Mouse (Mus musculus): ENCODE measurements at regions not wholly inside any gene's neighbourhood (a gene's known extent, or its start where the extent isn't known, plus 50 kb on each side); places are given as distances from the start of the nearest gene placed in this dataset.

DNA sequence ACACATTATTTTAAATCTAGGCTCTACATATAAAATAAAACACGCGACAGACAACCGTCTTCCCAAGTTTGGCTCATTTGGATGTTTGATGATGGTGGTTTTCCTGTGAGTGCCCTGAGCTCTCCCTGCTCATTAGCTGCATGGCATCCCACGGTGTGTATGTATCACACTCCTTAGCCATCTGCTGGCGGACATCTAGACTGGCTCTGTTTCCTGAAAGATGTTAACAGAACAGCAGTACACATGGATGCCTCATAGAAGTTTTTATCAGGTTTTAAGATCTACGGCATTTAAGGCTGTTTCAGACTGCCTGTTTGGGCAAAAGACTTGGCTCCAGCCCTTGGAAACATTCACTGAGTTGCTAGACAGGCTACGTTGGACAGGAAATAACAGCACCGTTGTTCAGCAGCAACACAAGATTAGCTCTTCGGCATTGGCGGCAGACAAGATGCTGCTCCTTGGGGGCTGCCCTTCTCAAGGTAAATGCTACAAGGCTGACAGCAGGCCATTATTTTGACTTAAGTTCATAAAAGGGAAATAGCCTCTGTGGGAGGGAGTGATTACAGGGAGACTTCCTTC lies 61.5 kb upstream of the Tmem150c start:
- WGBS = 78% methylated on average over 10 of the region's 10 CpGs
- Histone ChIP-seq H3K36me3 (no peaks in the 10 kb centered on the region), H3K4me2 (replicated peaks) (no peak overlapping the region), H3K27ac (replicated peaks) (no peak overlapping the region), H3K9ac (replicated peaks) (no peak overlapping the region), H3K4me3 (no peak overlapping the region), H3K9me3 (no peaks in the 10 kb centered on the region), H3K4me1 (peaks cover 10% of the 10 kb centered on the region; the same call in 1 of the 2 replicates), H3K27me3 (no peaks in the 10 kb centered on the region)
- ATAC-seq (ENCODE audit: low FRiP score, low read depth) = no peak

DNA sequence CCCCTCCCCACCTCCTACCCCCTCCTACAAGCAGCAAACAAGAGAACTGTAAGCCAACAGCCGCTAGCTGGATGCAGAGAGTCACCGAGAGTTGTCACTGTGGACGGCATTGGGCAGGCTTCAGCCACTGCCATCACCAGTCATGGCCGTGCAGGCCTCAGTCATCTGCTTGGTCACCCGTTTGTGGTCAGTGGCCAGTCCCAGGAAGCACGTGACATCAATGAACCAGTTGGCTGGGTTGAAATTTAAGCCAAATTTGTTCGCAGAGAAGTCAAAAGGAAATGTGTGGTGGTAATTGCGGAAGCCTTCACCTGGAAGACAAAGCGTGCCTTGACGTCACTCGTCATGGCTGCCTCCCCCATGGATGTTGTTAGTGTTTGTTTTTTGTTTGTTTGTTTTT lies 60.7 kb upstream of the Tmem150c start:
- 90% methylated on average over 11 of the region's 11 CpGs for WGBS
- Histone ChIP-seq H3K27ac (replicated peaks) (no peak overlapping the region), H3K9me3 (no peaks in the 10 kb centered on the region), H3K4me3 (no peak overlapping the region), H3K4me2 (replicated peaks) (no peak overlapping the region), H3K9ac (replicated peaks) (no peak overlapping the region), H3K4me1 (peaks cover 10% of the 10 kb centered on the region; the same call in 1 of the 2 replicates), H3K27me3 (no peaks in the 10 kb centered on the region), H3K36me3 (no peaks in the 10 kb centered on the region)
- ATAC-seq (ENCODE audit: low FRiP score, low read depth) = no peak

DNA sequence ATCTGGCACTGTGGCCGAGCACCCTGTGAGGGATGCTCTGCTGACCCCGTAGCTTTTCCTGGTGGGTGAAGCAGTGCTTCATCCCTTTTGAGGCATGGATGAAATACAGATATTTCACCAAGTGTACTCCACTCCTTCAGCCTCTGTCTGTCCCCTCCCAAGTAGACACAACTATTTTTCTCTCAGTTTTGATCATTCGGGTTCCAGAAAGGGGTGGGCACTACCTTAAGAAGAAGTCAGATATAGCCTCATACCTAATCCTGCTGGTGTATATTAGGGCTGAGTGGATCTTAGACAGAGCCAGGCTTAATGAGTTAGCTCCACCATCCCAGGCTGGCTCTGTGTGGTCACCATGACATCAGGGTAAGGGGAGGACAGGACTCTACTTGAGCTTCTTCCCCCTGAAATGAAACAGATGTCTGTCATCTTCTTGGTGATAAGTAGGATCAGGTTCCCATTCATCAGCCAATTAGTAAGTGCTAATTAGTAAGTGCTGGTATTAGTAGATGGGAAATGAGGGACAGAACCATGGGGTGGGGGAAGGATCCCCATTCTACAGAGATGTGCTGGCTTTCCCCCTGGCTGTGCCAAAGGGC lies 58.7 kb upstream of the Tmem150c start:
- Histone ChIP-seq H3K4me2 (replicated peaks) (no peak overlapping the region), H3K36me3 (no peaks in the 10 kb centered on the region), H3K9me3 (no peaks in the 10 kb centered on the region), H3K27ac (replicated peaks) (no peak overlapping the region), H3K9ac (replicated peaks) (no peak overlapping the region), H3K27me3 (0 out of 2 replicates have a peak, but pooled peaks cover 2% of the 10 kb centered on the region), H3K4me1 (peaks cover 10% of the 10 kb centered on the region; the same call in 1 of the 2 replicates), H3K4me3 (no peak overlapping the region)
- no peak for ATAC-seq (ENCODE audit: low FRiP score, low read depth)
- WGBS = 88% methylated on average over 3 of the region's 3 CpGs

DNA sequence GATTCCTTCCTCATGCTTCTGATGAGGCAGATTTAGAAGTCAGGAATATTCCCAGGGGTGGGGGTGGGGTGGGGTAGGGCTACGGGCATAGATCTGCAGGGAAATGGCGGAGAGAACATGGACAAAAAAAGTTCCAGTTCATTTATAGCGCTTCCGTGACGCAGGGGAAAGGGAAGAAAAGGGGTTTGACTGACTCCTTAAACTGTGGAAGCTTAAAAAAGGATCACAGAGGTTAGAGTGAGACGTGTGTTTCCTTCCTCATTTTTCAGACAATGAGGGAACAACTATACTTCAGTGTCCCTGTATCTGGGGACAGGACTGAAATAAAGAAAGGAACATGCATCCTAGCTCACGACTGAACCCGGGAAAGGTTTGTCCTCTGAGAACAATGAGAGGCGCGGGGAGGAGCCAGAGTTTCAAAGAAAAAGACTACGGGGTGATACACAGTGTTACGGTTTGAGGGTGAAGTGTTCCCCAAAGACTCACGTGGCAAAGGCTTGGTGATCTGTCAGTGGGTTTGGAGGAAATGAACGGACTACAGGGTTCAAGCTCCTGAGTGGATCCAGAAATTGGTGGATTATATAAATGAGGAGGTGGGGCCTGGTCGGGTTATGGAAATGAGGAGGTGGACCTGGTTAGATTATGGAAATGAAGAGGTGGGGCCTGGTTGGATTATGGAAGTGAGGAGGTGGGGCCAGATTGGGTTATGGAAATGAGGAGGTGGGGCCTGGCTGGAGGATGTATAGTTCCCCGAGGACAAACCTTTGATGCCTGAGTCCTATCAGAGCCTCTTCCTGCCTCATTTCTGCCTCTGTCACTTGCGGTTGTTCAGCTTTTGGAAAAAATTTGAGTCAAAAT lies 57.8 kb upstream of the Tmem150c start:
- no peaks in the 10 kb centered on the region for H3K9me3 ChIP-seq
- H3K27ac ChIP-seq (replicated peaks) = no peak overlapping the region
- ATAC-seq (ENCODE audit: low FRiP score, low read depth) = peak; percentile 41
- H3K36me3 ChIP-seq = no peaks in the 10 kb centered on the region
- H3K4me1 ChIP-seq = peaks cover 10% of the 10 kb centered on the region; the same call in 1 of the 2 replicates
- H3K4me3 ChIP-seq = peak overlapping the region; percentile 21
- WGBS = 14% methylated on average over 17 of the region's 17 CpGs
- H3K9ac ChIP-seq (replicated peaks) = no peak overlapping the region
- 0 out of 2 replicates have a peak, but pooled peaks cover 2% of the 10 kb centered on the region for H3K27me3 ChIP-seq
- peak overlapping the region; percentile 33 for H3K4me2 ChIP-seq (replicated peaks)

DNA sequence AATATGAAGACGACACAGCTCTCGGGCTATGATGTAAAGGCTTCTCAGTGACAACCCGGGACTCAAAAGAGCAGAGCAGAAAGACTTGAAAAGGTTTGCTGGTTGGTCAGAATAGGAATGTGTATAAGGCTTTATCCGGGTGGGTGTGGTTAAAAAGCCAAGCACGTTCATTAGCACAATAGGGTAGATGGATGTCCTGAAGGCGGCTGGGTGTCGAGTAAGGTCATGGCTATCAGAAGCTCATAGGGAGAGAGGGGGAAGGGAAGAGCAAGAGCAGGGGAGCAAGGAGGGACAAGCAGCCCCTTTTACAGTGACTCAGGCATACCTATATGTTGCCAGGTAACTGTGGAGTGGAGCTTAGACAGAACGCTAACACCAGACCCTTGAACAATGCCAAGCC lies 54.3 kb upstream of the Tmem150c start:
- Histone ChIP-seq H3K4me2 (replicated peaks) (no peak overlapping the region), H3K4me3 (no peak overlapping the region), H3K9ac (replicated peaks) (no peak overlapping the region), H3K36me3 (no peaks in the 10 kb centered on the region), H3K27me3 (0 out of 2 replicates have a peak, but pooled peaks cover 2% of the 10 kb centered on the region), H3K9me3 (no peaks in the 10 kb centered on the region), H3K4me1 (peaks cover 10% of the 10 kb centered on the region; the same call in 1 of the 2 replicates), H3K27ac (replicated peaks) (no peak overlapping the region)
- 58% methylated on average over 8 of the region's 8 CpGs for WGBS
- no peak for ATAC-seq (ENCODE audit: low FRiP score, low read depth)

DNA sequence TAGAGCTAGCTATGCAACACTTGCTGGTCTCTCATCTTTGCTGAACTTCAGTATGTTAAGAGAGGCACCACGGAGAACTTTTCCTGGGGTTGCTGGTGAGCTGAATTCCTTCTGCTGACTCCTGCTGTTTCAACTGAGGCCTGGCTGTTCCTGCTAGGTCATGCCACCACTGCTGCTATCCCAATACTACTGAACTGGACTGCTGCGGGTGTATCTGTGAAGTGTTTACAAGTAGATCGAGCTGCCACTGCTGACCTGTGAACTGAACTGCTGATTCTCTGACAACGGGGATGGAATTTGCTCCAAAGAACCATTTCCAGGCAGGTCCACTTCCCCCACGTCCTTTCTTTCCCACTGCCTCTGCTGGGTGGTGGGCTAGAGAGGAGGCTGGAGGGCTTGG lies 51.1 kb upstream of the Tmem150c start:
- H3K27ac ChIP-seq (replicated peaks) = no peak overlapping the region
- no peaks in the 10 kb centered on the region for H3K36me3 ChIP-seq
- 84% methylated on average over 5 of the region's 5 CpGs for WGBS
- H3K4me1 ChIP-seq = no peaks in the 10 kb centered on the region
- H3K4me3 ChIP-seq = no peak overlapping the region
- H3K9me3 ChIP-seq = no peaks in the 10 kb centered on the region
- ATAC-seq (ENCODE audit: low FRiP score, low read depth) = no peak
- H3K4me2 ChIP-seq (replicated peaks) = no peak overlapping the region
- H3K9ac ChIP-seq (replicated peaks) = no peak overlapping the region
- 0 out of 2 replicates have a peak, but pooled peaks cover 2% of the 10 kb centered on the region for H3K27me3 ChIP-seq
